Mouse (Mus musculus) kidney, adult 9 months (tissue): ENCODE measurements around the gene Gpr19.

ENCODE experiments used
- DNase-seq: peaks from one replicate; pipeline ENCODE4 v3.0.0; 2022

Gene Gpr19

DNA sequence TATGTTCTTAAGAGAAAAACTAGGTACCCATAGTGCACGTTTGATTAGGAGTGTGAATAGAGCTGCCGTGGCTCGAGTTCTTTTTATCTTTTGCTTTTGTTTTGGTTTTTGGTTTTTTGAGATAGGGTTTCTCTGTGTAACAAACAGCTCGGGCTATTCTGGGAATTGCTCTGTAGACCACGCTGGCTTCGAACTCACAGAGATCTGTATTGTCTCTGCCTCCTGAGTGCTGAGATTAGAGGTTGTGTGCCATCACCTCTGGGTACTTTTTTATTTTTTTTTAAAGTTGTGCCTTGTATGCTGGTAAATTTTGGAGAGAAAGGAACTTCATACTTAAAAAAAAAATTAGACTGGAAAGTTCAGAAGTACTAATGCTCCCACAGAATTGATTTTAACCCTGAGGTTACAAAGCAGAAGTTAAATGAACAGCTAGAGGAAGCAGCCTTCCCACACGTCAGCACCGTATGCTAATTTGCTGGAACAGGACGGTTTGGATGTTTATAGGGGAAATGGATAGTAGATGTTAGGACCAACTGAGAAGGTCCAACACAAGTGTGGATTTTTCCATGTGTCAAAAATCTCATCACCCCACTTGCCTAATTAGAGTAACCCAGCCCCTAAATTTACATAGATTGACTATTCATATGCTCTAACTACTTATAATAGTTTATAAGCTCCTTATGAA lies 24.3 kb upstream of the Gpr19 start:
- DNase-seq: no peak

DNA sequence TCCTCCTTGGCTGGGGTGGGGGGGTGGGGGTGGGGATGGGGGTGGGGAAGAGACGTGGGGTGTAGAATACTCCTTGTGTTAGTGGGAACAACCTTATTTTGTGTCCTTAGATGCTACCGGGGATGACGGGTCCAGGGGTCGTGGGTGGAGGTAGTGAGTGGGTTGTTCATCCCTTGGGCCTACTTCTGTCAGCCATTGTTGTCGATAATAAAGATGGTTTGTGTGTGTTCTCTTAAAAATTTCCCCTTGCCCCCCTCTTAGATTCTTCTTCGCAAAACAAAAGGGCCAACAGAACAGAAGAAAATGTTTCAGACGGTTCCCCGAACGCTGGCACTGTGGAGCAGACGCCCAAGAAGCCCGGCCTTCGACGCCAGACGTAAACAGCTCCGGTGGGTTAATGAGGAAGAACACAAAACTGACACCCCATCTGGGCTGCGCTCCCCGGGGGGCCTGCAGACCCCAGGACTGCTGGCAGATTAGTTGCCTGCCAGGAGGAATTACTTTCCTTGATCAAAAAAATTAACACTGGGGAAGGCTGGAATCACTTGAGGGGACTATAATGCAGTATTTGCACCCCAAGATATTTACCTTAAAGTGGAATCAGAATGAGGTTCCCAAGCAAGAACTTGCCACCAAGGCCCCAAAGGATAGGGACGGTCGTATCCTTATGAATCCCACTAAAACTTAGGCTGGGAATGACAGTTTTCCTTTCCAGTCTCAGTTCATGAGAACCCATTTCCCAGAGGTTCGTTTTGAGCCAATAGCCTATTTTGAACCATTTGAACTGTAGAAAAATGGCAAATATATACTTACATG lies 23.5 kb upstream of the Gpr19 start:
- peak; percentile 25 for DNase-seq

DNA sequence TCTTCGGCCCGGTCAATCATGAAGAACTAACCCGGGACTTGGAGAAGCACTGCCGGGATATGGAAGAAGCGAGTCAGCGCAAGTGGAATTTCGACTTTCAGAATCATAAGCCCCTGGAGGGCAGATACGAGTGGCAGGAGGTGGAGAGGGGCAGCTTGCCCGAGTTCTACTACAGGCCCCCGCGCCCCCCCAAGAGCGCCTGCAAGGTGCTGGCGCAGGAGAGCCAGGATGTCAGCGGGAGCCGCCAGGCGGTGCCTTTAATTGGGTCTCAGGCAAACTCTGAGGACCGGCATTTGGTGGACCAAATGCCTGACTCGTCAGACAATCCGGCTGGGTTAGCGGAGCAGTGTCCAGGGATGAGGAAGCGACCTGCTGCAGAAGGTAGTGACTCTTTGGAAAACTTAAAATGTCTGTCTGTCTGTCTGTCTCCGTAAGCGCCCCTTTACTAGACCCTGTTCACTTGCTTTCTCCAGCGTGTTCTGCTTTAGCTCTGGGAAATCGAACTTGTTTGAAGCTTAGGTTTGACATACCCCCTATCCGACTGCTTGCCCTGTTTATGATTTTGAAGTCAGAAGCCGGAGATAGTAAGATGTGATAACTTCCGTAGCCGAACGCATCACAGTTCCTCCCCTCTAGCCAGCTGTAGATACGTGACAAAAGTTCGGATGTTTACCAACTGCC lies 22.8 kb upstream of the Gpr19 start:
- peak; percentile 61 for DNase-seq

DNA sequence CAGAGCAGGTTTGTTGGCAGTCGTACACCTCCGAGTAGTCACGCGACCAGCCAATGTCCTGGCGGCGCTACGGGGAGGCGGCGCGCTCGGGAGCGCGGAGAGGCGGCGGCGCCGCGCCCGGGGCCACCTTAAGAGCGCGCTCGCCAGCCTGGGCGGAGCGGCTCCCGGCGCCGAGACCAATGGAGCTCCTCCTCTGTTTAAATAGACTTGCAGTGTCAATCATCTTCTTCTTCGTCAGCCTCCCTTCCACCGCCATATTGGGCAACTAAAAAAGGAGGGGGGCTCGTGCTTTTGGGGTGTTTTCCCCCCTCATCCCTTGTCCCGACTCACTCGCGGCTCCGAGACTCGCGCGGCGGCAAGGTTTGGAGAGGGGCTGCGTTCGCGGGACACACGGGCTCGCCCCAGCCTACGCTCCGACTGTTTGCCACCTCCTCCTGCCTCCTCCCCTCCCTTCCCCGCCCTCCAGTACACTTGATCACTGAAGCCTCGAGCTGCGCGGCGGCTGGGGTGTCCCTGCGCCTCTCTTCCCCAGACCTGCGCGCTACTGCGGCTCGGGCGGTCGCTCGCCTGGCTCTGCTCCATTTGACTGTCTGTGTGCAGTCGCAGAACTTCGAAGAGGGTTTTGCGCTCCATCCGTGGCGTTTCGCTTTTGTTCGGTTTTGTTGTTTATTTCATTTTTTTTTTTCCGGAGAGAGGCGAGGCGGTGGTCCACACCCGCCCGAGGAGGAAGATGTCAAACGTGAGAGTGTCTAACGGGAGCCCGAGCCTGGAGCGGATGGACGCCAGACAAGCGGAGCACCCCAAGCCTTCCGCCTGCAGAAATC lies 22.0 kb upstream of the Gpr19 start, which contains the start of gene Cdkn1b:
Gene Cdkn1b, plus strand, starts transcription at position 212 of the 824 bp plus-strand sequence.
- peak; percentile 96 for DNase-seq

DNA sequence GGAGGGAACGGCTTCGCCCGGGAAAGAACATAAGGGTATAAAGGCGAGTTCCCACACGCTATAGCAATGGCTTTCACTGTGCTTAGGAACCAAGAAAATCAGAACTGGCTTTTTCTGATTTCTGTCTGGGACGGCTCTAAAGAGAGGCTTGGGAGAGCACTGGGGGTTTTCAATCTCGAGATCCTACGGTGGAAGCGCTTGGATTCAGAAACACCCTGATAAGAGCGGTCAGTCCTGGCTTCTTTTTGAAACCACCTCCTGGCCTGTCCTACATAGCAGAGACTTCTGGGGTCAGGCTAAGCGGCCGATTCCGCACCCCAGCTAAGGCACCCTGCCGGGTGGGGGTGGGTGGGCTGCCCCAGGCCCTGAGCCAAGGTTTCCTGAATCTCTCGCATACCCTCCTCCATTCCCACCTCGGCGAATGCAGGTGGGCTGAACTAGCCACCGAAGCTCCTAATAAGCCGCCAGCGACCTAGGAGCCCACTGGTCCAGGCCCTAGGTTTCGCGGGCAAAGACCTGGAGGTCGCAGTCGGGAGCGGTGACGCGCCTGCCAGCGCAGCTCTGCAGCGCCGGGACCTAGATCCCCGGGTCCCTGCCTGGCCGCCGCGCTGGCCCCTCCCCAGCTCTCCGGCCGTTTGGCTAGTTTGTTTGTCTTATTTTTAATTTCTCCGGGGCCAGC lies 21.3 kb upstream of the Gpr19 start:
- no peak for DNase-seq

DNA sequence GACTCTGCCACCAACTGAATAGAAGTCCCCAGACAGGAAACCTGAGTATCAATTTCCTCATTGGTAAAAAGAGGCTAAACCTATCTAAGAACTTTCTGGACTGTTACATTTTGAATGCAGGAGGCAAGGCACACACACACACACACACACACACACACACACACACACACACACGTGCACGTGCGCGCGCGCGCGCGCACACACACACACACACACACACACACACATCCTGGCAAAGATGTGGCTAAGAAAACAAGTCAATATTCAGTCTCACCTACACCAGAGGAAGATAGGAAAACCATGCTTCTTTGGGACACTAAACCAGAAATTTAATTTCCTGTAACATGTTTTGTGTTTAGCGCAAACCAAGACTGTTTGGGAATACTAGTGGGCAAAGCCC lies 20.4 kb upstream of the Gpr19 start:
- DNase-seq: no peak

DNA sequence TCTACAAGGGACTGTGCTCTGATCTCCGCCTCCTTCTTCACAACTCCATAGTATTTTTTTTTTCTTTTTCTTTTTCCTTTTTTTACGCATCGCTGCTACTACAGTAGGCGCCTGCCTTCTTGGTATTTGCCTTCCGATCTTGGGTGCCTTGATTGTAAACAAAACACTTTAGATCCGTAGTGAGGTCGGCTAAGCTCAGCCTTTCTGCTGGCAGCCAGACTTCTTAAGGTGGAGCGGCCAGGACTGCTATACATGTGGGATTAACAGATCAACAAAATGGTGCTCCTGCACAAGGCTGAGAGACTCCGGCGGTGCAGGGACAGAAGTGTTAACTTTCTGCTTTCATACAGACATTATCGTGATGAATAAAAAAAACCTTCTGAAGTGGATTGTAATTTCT lies 18.7 kb upstream of the Gpr19 start:
- DNase-seq: peak; percentile 81

DNA sequence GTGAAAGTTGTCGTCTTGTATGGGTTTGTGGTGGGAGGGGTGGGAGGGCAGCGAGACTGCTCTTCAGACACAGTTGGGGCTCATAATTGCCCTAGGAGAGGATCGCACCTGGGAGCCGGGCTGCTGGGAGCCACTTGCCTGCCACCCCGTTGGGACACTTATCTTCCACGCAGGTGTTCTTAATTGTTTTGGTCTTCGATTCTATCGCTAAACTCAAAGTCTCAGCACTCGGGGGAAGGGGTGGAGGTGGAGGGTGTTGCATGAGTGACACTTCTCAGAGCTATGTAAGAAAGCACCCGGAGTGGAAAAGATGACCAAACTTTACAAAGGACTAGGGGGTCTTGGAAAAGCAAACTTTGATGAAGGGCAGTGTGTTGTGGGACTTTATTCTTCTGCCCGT lies 18.3 kb upstream of the Gpr19 start:
- peak; percentile 31 for DNase-seq

DNA sequence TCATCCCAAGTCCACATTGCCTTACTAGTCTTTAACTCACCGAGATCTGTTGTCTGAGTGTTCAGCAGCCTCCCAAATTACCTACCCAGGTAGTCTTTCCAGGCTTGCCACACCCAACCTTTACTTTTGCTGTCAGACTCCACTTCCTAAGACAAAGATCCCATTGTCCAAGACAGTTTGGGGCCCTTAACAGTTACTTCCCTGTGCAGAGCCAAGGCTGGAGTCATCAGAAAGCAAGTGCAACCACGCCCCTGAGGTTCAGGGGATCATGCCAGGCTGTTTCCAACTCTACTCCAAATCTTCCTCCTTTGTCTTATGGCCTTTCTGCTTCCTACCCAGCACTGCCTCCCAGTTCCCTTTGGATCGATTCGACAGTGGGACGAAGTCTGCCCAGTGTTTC lies 16.1 kb upstream of the Gpr19 start:
- no peak for DNase-seq

DNA sequence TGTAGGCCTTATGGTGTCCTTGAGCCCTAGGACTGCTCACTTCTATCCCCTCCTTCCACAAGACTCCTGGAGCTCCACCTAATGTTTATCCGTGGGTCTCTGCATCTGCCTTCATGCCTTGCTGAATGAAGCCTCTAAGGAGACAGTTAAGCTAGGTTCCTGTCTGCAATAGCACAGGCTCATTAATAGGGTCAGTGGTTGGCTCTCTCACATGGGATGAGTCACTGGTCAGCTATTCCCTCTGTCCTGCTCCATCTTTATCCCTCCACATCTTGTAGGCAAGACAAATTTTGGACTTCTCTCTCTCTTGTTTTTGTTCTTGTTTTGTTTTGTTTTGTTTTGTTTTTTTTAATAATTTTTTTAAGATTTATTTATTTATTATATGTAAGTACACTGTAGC lies 7.4 kb upstream of the Gpr19 start:
- DNase-seq: no peak

DNA sequence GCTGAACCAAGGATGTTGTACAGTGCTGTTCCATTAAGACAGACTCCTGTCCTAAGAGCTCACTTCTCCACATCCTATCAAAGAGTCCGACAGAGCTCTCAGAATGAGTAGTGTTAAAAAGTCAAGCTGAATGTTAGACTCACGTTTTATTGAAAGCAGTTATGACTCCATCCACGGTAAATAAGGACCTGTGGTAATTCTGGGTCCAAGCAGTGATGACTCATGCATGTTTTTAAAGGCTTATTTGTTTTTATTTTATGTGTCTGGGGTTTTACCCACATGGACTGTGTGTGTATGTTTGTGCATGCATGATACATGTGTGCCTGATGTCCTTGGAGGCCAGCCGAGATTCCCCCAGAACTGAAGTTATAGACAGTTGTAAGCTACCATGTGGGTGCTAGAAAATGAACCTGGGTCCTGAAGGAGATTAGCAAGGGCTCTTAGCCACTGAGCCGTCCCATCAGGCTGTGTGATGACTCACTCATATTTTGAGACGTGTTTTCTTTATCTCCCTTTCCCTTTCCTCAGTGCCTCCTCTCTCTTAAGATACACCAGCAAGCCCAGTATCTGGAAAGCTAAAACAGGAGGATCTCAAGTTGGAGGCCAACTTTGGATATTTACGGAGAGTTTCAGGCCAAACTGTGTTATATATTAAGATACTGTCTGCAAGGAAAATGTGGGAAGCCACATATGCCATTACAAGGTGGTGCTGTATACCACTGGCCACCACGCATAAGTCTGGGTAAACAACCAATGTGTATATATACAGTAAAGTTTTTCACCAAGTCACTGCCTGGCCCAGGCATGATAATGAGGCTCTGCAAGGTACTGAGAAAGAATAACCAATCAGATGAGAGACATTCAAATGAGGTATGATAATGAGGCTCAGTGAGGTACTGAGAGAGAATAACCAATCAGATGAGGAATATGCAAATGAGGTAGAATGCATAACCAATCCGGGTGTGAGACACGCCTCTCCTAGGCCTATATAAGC lies 5.8 kb upstream of the Gpr19 start:
- no peak for DNase-seq

DNA sequence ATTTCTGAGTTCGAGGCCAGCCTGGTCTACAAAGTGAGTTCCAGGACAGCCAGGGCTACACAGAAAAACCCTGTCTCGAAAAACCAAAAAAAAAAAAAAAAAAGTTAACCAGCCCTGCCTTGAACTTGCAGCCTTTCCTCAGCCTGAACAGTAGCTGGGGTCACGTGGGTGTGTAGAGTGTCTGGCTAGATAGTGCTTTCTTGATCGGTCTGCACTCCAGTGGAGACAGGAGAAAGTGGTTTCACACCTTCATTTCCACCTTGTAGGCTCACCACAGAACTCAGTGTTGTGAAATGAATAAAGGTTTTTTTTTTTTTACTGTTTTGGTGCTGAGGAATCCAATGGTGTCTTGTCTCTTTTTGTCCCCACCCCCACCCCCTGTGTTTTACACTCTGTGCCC lies 5.0 kb upstream of the Gpr19 start:
- no peak for DNase-seq

DNA sequence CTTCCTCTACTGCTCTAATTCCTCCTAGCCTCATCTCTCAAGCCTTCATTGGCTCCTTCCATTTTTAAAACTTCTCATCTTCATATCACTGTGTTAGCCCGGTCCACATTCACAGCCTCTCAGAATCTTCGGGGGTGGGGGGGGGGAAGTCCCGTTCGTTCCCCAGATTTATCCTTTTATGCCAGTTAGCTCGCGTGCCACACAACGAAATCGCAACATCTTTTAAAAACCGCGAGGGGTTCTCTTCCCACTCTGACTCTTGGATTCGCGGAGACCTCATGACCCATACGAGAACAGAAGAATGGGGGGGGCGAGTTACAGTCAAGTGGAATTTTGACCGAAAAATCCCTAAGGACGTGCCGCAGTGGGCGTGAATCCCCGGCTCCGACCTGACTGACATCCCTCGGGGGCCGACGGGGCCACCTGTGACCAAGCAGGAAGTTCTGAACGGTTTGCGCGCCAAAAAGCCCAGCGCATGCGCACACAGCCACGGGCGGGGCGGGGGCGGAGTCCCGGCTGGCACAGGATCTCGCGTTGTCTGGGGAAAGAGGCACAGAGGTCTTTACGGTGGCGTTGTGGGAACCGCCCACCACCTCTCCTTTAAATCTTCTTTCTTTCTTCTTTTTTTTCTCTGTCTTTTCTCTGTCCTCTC lies 809 bp downstream of the Gpr19 start:
- peak; percentile 98 for DNase-seq

DNA sequence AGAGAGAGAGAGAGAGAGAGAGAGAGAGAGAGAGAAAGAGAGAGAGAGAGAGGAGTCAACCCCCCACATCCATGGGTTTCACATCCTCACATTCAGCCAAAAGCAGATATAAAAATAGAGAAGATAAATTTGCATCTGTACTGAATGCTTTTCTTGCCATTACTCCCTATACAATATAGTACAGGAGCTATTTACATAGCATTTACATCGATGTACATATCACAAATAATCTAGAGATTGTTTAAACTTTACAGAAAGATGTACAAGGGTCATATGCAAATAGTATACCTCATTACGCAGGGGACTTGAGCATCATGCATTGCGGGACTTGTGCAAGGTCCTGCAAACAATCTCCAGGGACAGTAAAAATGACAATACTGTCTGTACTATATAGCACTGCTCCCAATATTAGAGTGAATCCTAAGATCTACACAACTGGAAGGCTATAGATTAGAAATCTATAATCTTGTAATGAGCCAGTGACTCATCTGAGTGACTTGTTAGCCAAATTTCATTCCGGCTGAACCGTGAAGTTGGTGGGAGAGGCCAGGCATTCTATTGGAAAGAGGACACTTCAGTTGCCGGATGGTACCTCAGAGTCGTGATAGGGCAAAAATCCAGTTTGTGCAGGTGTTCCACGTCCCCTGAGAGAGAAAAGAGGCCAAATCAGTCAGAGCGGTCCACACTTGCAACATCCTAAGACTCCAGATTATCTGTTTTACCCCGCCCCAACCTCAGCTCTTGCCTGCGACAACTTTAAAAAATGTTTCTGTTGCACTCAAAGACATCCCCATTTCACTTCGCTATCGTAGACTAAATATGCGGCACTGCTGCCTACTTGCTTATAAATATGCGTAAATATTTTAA lies 1.6 kb downstream of the Gpr19 start:
- no peak for DNase-seq

DNA sequence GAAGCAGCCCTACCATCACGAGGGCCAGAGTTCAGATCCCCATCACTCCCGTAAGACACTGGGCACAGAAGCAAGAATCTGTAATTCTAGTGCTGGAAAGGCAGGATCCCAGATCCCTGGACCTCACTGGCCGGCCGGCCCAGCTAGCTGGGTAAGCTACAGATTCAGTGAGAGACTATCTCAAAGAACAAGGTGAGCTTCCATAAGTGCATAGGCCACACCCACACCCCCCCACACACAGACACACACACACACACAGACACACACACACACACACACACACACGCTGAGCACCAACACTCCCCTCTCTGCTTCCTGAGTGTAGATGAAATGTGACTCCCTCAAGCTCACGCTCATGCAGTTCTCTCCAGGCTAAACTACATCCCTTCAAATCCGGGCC lies 7.9 kb downstream of the Gpr19 start:
- DNase-seq: no peak

DNA sequence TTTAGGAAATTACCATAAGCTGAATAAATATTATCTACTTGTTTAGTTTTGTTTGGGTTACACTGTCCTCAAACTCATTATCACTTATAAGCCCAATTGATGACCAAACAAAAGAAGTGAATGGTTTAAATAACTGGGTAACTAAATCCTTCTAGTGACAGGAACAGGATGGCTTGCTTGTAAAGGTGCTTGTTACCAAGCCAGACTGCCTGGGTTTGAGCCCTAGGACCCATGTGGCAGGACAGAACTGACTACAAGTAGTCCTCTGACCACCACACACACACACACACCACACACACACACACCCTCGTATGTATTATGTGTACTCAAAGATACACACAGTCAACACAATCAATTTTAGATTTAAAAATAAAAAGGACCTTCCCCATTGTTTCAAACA lies 8.6 kb downstream of the Gpr19 start:
- DNase-seq: no peak

DNA sequence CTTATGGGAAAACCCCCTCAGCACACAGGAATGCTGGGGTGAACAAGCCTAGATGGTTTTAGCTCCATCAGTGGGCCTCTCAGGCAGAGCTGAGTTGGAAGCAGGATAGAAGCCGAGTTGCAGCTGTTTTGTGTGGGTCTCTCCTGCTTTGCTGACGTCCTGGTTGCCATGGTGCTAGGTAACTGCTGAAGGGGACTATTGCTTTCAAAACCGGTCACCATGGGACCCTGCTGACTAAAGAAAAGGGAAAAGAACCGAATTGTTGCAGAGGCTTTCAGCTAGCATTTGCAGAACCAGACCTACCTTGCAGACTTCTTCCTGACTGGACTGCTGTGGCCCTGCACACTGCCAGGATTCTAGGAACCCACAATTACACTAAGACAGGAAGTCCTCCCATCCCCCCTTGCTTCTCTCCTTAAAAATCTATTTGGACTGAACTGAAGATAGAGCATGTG lies 9.8 kb downstream of the Gpr19 start:
- no peak for DNase-seq

DNA sequence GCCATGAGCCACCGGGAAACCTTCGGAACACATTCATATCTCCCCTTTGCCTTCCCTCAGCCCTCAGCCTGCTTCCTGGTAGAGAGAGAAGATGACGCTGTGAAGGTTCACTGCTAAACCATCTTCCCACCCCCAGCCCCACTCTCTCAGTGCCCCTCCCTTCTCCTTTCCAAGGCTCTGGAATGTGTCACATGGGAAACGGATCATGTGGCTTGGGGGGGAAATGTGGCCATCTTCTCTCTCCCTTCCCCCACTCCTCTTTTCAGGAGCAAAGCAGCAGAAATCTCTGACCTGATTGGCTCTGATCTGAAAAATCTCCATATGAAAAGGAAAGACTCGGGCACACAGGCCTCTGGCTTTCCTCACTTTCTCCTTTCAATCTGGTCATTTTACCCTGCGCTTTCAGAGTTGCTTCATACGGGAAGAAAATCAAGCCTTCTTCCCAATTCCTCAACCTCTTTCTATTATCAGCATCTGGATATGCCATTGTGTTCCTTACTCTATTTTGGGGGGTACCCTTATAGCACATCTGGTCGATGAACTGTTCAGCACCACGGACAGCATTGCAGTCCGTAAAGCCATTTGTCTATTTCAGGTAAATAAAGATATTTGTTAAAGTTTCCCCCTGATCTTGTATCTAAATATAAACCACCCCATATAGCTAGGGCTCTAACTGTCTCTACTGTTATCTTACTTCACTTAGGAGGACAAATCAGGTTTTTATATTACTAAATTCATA lies 10.5 kb downstream of the Gpr19 start:
- DNase-seq: no peak

DNA sequence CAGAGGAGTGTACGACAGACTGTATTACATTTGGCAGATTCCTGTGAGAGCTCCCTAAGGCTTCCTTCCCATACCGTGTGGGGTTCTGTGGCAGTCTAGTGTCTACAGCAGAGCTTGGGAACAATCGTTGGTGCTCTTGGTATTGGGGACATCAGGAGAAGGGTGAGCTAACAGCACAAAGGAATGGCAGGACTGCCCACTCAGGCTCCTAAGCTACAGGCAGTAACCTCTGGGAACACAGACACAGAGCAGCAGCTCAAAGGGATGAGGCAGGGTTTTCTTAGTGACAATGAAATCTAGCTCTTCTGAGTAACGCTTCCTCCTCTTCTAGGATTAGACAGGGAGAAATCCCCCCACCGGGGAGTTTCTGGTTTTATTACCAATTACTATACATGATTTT lies 11.4 kb downstream of the Gpr19 start:
- no peak for DNase-seq
